Mouse (Mus musculus) spleen, embryonic (tissue): ENCODE data around the gene Gcc2.
"Not testable (repeated sequence)": the region's sequence is repeated elsewhere in the genome, so short reads cannot be mapped to it uniquely, and the experiment has no call there.

Source experiments
- CTCF ChIA-PET: fragments of 350-600 bp; sonication (Branson Sonifier 250); formaldehyde crosslinking; loops from one replicate; lab custom pipeline; 2022; lab: Charles Lee

Gcc2 gene

GRCm38 (mm10) chr10:58323028-58323991 lies 68.0 kb downstream of the Gcc2 start, which contains the start of gene Lims1:
TSS of gene Lims1 (plus strand) at chr10:58323466.
- CTCF ChIA-PET = interaction anchor here (1.2 kb wide), 1 partner anchor 19 kb away, joined by 3 read pairs; no protein-coding TSS in a partner anchor

GRCm38 (mm10) chr10:58326271-58326670 lies 71.0 kb downstream of the Gcc2 start:
- CTCF ChIA-PET = no interaction called here

- CTCF ChIA-PET = not testable (repeated sequence)
These were observed 72.5 kb downstream of the Gcc2 start for GRCm38 (mm10) chr10:58327836-58328235.

- CTCF ChIA-PET = no interaction called here
These were observed 73.3 kb downstream of the Gcc2 start for GRCm38 (mm10) chr10:58328517-58329108.

GRCm38 (mm10) chr10:58330635-58331034 lies 75.3 kb downstream of the Gcc2 start:
- CTCF ChIA-PET = interaction anchor here (0.7 kb wide), 1 partner anchor 1286 kb away, joined by 5 read pairs; the partner anchor contains the start of gene Mcu

- CTCF ChIA-PET = no interaction called here
These were observed 76.4 kb downstream of the Gcc2 start for GRCm38 (mm10) chr10:58331741-58332140.

GRCm38 (mm10) chr10:58333414-58333813 lies 78.1 kb downstream of the Gcc2 start:
- CTCF ChIA-PET = no interaction called here

- CTCF ChIA-PET = no interaction called here
These were observed 80.9 kb downstream of the Gcc2 start for GRCm38 (mm10) chr10:58336156-58336555.

- CTCF ChIA-PET = not testable (repeated sequence)
These were observed 81.8 kb downstream of the Gcc2 start for GRCm38 (mm10) chr10:58337091-58337490.

GRCm38 (mm10) chr10:58338590-58338989 lies 83.3 kb downstream of the Gcc2 start:
- CTCF ChIA-PET = no interaction called here

- CTCF ChIA-PET = interaction anchor here (0.7 kb wide), 1 partner anchor 27 kb away, joined by 3 read pairs; no protein-coding TSS in a partner anchor
These were observed 86.4 kb downstream of the Gcc2 start for GRCm38 (mm10) chr10:58341685-58342084.

GRCm38 (mm10) chr10:58342199-58342598 lies 86.9 kb downstream of the Gcc2 start:
- CTCF ChIA-PET = interaction anchor here (0.7 to 1.0 kb wide), 2 partner anchors 18 to 26 kb away, joined by 3 read pairs; no protein-coding TSS in a partner anchor

- CTCF ChIA-PET = interaction anchor here (0.6 kb wide), 1 partner anchor 127 kb away, joined by 4 read pairs; no protein-coding TSS in a partner anchor
These were observed 88.3 kb downstream of the Gcc2 start for GRCm38 (mm10) chr10:58343552-58343951.

- CTCF ChIA-PET = no interaction called here
These were observed 95.3 kb downstream of the Gcc2 start for GRCm38 (mm10) chr10:58350600-58350999.

GRCm38 (mm10) chr10:58351670-58352069 lies 96.4 kb downstream of the Gcc2 start:
- CTCF ChIA-PET = no interaction called here

- CTCF ChIA-PET = no interaction called here
These were observed 97.1 kb downstream of the Gcc2 start for GRCm38 (mm10) chr10:58352364-58352763.

GRCm38 (mm10) chr10:58354561-58354960 lies 99.3 kb downstream of the Gcc2 start:
- CTCF ChIA-PET = interaction anchor here (0.8 kb wide), 3 partner anchors 15 to 103 kb away, joined by 4 to 18 read pairs (median 4); no protein-coding TSS in a partner anchor
